Mouse (Mus musculus): Measurements from ENCODE around the gene Mixl1. TPM values are rescaled to one million over a fixed set of nuclear protein-coding genes. Genes with fewer than 3 reads are reported as not detected.

Gene Mixl1
- polyA plus RNA-seq, 1 experiment from 2014 or later: 0.16 TPM

- H3K27me3 ChIP-seq (replicated peaks): peaks cover 7% of the 10 kb centered on the region; the same call in 1 of the 2 replicates
- no peaks in the 10 kb centered on the region for H3K36me3 ChIP-seq
- H3K4me1 ChIP-seq: peaks cover 17% of the 10 kb centered on the region
- ATAC-seq (ENCODE audit: extremely low read depth, insufficient number of reproducible peaks, low FRiP score, low TSS enrichment): no peak
- no peaks in the 10 kb centered on the region for H3K9me3 ChIP-seq
- no peak overlapping the region for H3K4me3 ChIP-seq
- H3K4me2 ChIP-seq: no peak overlapping the region
- no peak overlapping the region for H3K27ac ChIP-seq (replicated peaks)
- 44% methylated on average over 3 of the region's 3 CpGs for WGBS
- H3K9ac ChIP-seq: no peak overlapping the region
These were observed 10.5 kb upstream of the Mixl1 start for GRCm38 (mm10) chr1:180707368-180707767.

- 0 out of 2 replicates have a peak, but pooled peaks cover 7% of the 10 kb centered on the region for H3K4me1 ChIP-seq
- peak overlapping the region; percentile 44 for H3K4me3 ChIP-seq
- peak overlapping the region; percentile 63 for H3K4me2 ChIP-seq
- H3K36me3 ChIP-seq: no peaks in the 10 kb centered on the region
- no peak for ATAC-seq (ENCODE audit: extremely low read depth, insufficient number of reproducible peaks, low FRiP score, low TSS enrichment)
- WGBS: 30% methylated on average over 6 of the region's 6 CpGs
- no peaks in the 10 kb centered on the region for H3K9me3 ChIP-seq
- H3K27me3 ChIP-seq (replicated peaks): peaks cover 26% of the 10 kb centered on the region
- no peak overlapping the region for H3K27ac ChIP-seq (replicated peaks)
- H3K9ac ChIP-seq: peak overlapping the region; percentile 59
These were observed 6.6 kb upstream of the Mixl1 start for GRCm38 (mm10) chr1:180703400-180703799.

- Histone ChIP-seq H3K9ac (no peak overlapping the region), H3K27me3 (replicated peaks) (peaks cover 68% of the 10 kb centered on the region), H3K4me2 (no peak overlapping the region), H3K36me3 (no peaks in the 10 kb centered on the region), H3K9me3 (no peaks in the 10 kb centered on the region), H3K4me3 (no peak overlapping the region), H3K4me1 (peaks cover 14% of the 10 kb centered on the region; the same call in 1 of the 2 replicates), H3K27ac (replicated peaks) (no peak overlapping the region)
- WGBS: 61% methylated on average over 5 of the region's 5 CpGs
- ATAC-seq (ENCODE audit: extremely low read depth, insufficient number of reproducible peaks, low FRiP score, low TSS enrichment): no peak
These were observed 1.2 kb upstream of the Mixl1 start for GRCm38 (mm10) chr1:180698063-180698462.

GRCm38 (mm10) chr1:180691284-180691683 is 5.5 kb downstream of the Mixl1 start:
- no peak for ATAC-seq (ENCODE audit: extremely low read depth, insufficient number of reproducible peaks, low FRiP score, low TSS enrichment)
- Histone ChIP-seq H3K4me1 (0 out of 2 replicates have a peak, but pooled peaks cover 2% of the 10 kb centered on the region), H3K9ac (no peak overlapping the region), H3K9me3 (no peaks in the 10 kb centered on the region), H3K36me3 (peaks cover 53% of the 10 kb centered on the region), H3K27me3 (replicated peaks) (peaks cover 27% of the 10 kb centered on the region), H3K27ac (replicated peaks) (no peak overlapping the region), H3K4me3 (no peak overlapping the region), H3K4me2 (no peak overlapping the region)
- 81% methylated on average over 7 of the region's 7 CpGs for WGBS

Other genes with a start within 250 kb of the Mixl1 start
- 0.43 and 0.44 TPM in 2 replicates for gene Stum, start 213.5 kb downstream of the Mixl1 start, polyA plus RNA-seq (2015; fragmentation: Nextera tagmentation; extraction: Ambion mirVana)
- 85.0 and 85.4 TPM in 2 replicates for gene Parp1, start 128.1 kb downstream of the Mixl1 start, polyA plus RNA-seq (2015; fragmentation: Nextera tagmentation; extraction: Ambion mirVana)
- gene Lin9, start 55.9 kb downstream of the Mixl1 start, polyA plus RNA-seq (2015; fragmentation: Nextera tagmentation; extraction: Ambion mirVana): 12.1 and 14.4 TPM in 2 replicates
- gene Acbd3, start 29.0 kb upstream of the Mixl1 start, polyA plus RNA-seq (2015; fragmentation: Nextera tagmentation; extraction: Ambion mirVana): 18.5 and 18.8 TPM in 2 replicates
- 1,623 and 1,726 TPM in 2 replicates for gene H3f3a, start 116.9 kb upstream of the Mixl1 start, polyA plus RNA-seq (2015; fragmentation: Nextera tagmentation; extraction: Ambion mirVana)
- 22.0 and 23.9 TPM in 2 replicates for gene Sde2, start 154.1 kb upstream of the Mixl1 start, polyA plus RNA-seq (2015; fragmentation: Nextera tagmentation; extraction: Ambion mirVana)
- 0.08 and 0.28 TPM in 2 replicates for gene Lefty2, start 196.1 kb upstream of the Mixl1 start, polyA plus RNA-seq (2015; fragmentation: Nextera tagmentation; extraction: Ambion mirVana)
- gene Pycr2, start 207.3 kb upstream of the Mixl1 start, polyA plus RNA-seq (2015; fragmentation: Nextera tagmentation; extraction: Ambion mirVana): 56.2 and 56.5 TPM in 2 replicates
- gene Lefty1, start 238.0 kb upstream of the Mixl1 start, polyA plus RNA-seq (2015; fragmentation: Nextera tagmentation; extraction: Ambion mirVana): 1.2 and 1.4 TPM in 2 replicates
- gene Tmem63a, start 245.3 kb upstream of the Mixl1 start, polyA plus RNA-seq (2015; fragmentation: Nextera tagmentation; extraction: Ambion mirVana): 7.7 and 8.6 TPM in 2 replicates